Mouse (Mus musculus): ENCODE results near the gene Khdc3. TPM values are rescaled to one million over a fixed set of nuclear protein-coding genes. Genes with fewer than 3 reads are reported as not detected.

Gene Khdc3
- 2.2 and 2.3 TPM in 2 replicates for polyA plus RNA-seq (2012; rRNA removed)

DNA sequence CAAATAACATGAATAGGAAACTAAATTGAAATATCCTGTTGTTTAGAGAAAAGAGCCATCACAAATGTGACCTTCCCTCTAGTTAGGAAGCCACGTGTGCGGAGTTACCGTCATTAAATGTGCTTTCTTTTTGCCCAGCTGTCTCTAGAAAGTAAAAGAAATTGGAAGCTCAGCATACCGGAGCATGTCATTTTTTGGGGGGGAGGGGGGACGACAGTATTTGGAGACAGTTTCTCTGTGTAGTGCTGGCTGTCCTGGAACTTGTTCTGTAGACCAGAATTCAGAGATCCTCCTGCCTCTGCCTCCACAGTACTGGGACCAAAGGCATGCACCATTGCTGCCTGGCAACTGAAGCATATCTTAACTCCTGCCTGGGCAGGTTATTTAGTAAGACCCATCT, at the start of gene Khdc3:
TSS of gene Khdc3 (plus strand) at position 301 of the 400 bp plus-strand sequence.
- Histone ChIP-seq H3K36me3 (ENCODE audit: control insufficient read depth, insufficient read depth, low read length) (no peaks in the 10 kb centered on the region), H3K4me1 (replicated peaks; ENCODE audit: control insufficient read depth, insufficient read depth, low read length) (peaks cover 11% of the 10 kb centered on the region), H3K27me3 (ENCODE audit: control insufficient read depth, insufficient read depth, low read length) (no peaks in the 10 kb centered on the region; the same call in 1 of the 2 replicates), H3K4me3 (ENCODE audit: control insufficient read depth, insufficient read depth, low read length) (no peak within 1 kb of the TSS), H3K27ac (ENCODE audit: control insufficient read depth, insufficient read depth, low read length) (no peak within 1 kb of the TSS)
- DNase-seq, result no peak
- TF ChIP-seq POLR2A (IDR thresholded peaks at IDR 0.05; ENCODE audit: control insufficient read depth, extremely low read depth, insufficient read depth, low read length, poor library complexity), result no peak
- no peak for TF ChIP-seq CTCF (IDR thresholded peaks at IDR 0.05; ENCODE audit: borderline replicate concordance, control insufficient read depth, extremely low read depth, insufficient read depth, low read length, poor library complexity)
- 95% methylated on average over 5 of the region's 5 CpGs for WGBS

DNA sequence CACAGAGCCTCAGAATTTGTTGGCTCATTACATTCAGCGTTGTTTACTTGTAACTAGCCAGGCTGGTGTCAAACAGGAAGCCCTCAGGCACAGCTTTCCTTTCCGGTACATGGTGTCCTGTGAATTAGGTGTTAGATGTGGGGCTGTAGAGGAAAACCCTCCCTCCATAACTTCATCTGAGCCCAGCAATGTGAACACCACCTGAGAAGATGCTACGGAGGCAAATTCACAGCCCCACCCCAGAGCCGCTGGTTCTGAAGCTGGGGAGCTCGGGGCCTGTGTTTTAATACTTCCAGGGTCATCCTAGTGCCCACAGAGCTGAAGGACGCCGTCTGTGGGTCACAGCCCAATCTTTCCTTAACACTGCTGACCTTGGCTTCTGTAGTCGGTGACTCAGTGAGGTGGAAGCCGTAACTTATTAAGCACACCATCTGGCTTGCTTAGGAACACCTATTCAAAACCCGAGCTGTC, 46.2 kb upstream of the Khdc3 start:
- Histone ChIP-seq H3K36me3 (ENCODE audit: control insufficient read depth, insufficient read depth, low read length) (no peaks in the 10 kb centered on the region), H3K27ac (ENCODE audit: control insufficient read depth, insufficient read depth, low read length) (peak overlapping the region; percentile 53; the same call in 1 of the 2 replicates), H3K4me1 (replicated peaks; ENCODE audit: control insufficient read depth, insufficient read depth, low read length) (peaks cover 16% of the 10 kb centered on the region), H3K4me3 (ENCODE audit: control insufficient read depth, insufficient read depth, low read length) (no peak overlapping the region), H3K27me3 (ENCODE audit: control insufficient read depth, insufficient read depth, low read length) (no peaks in the 10 kb centered on the region)
- DNase-seq, result no peak
- no peak for TF ChIP-seq CTCF (IDR thresholded peaks at IDR 0.05; ENCODE audit: borderline replicate concordance, control insufficient read depth, extremely low read depth, insufficient read depth, low read length, poor library complexity)
- no peak for TF ChIP-seq POLR2A (IDR thresholded peaks at IDR 0.05; ENCODE audit: control insufficient read depth, extremely low read depth, insufficient read depth, low read length, poor library complexity)
- 59% methylated on average over 10 of the region's 10 CpGs for WGBS

DNA sequence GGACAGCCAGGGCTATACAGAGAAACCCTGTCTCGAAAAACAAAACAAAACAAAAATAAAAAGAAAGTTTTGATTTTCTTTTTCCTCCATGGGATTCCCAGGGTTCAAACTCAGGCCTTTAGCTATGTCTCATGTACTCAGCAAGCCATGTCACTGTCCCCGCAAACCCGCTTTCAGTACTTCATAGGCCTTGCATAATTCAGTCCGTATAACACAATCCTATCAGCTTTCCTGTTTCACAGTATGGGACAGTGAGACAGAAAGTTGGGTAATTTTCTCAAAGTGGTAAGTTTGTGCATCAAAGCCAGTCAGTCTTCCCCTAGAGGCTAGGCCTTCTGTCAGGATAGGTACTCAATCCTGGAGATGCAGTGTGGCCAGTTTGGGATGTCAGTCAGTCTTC, 42.4 kb upstream of the Khdc3 start:
- DNase-seq, result no peak
- Histone ChIP-seq H3K4me3 (ENCODE audit: control insufficient read depth, insufficient read depth, low read length) (no peak overlapping the region), H3K27me3 (ENCODE audit: control insufficient read depth, insufficient read depth, low read length) (no peaks in the 10 kb centered on the region), H3K27ac (ENCODE audit: control insufficient read depth, insufficient read depth, low read length) (no peak overlapping the region), H3K36me3 (ENCODE audit: control insufficient read depth, insufficient read depth, low read length) (no peaks in the 10 kb centered on the region), H3K4me1 (replicated peaks; ENCODE audit: control insufficient read depth, insufficient read depth, low read length) (peaks cover 16% of the 10 kb centered on the region)
- TF ChIP-seq POLR2A (IDR thresholded peaks at IDR 0.05; ENCODE audit: control insufficient read depth, extremely low read depth, insufficient read depth, low read length, poor library complexity), result no peak
- TF ChIP-seq CTCF (IDR thresholded peaks at IDR 0.05; ENCODE audit: borderline replicate concordance, control insufficient read depth, extremely low read depth, insufficient read depth, low read length, poor library complexity), result no peak
- WGBS, result 98% methylated on average over 4 of the region's 4 CpGs

DNA sequence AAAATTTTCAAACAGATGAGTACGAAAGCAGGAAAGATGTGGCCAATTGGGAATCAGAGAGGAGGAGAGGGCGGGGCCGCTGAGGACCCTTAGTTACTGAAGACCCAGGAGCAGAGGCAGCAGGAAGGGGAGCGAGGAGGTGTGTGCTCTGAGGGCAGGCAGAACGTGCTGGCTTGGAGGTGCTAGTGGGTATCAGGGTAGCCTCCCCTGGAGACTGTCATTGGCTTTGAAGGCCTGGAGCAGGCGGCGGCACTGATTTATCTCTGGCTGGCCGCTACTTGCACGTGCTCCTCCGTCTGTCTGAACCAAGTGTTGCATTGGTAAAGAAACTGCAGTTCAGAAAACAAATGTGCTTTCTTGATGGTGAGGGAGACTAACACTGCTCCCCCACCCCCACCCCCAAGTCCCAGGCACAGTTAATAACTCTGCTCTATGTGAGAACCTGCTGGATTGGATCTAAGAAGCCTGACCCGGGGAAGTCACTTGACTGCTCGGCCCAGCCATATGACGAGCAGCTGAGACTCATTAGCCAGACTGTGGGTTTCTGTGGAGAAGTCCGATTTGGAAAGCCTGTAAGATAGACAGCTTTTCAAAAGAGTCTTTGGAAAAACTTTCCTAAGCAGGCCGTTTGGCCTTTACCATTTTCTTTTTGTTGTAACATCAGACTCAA, 37.9 kb upstream of the Khdc3 start:
- Histone ChIP-seq H3K36me3 (ENCODE audit: control insufficient read depth, insufficient read depth, low read length) (no peaks in the 10 kb centered on the region), H3K4me1 (replicated peaks; ENCODE audit: control insufficient read depth, insufficient read depth, low read length) (peaks cover 6% of the 10 kb centered on the region), H3K4me3 (ENCODE audit: control insufficient read depth, insufficient read depth, low read length) (no peak overlapping the region), H3K27me3 (ENCODE audit: control insufficient read depth, insufficient read depth, low read length) (no peaks in the 10 kb centered on the region), H3K27ac (ENCODE audit: control insufficient read depth, insufficient read depth, low read length) (no peak overlapping the region)
- TF ChIP-seq POLR2A (IDR thresholded peaks at IDR 0.05; ENCODE audit: control insufficient read depth, extremely low read depth, insufficient read depth, low read length, poor library complexity) (no peak), CTCF (IDR thresholded peaks at IDR 0.05; ENCODE audit: borderline replicate concordance, control insufficient read depth, extremely low read depth, insufficient read depth, low read length, poor library complexity) (no peak)
- WGBS, result 93% methylated on average over 15 of the region's 15 CpGs
- no peak for DNase-seq

DNA sequence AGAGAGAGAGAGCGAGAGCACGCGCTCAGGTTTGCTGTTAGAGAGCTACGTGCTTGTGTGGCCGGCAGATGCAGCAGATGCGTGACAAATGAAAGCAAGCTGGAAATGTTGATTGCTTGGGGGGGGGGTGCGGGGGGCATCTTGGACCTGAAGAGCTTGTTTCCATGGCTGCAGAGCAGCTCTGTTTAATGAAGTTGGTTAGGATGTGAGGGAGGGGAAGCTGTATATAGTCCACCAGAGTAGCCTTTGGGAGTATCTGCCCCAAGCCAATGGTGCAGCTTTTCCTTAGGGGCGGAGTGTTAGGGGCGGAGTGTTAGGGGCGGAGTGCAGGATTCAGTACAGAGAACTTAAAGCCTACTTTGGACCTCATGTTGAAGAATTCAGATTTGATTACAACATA, 34.5 kb upstream of the Khdc3 start:
- H3K4me1 ChIP-seq (replicated peaks; ENCODE audit: control insufficient read depth, insufficient read depth, low read length), result peaks cover 13% of the 10 kb centered on the region
- H3K27ac ChIP-seq (ENCODE audit: control insufficient read depth, insufficient read depth, low read length), result no peak overlapping the region
- no peaks in the 10 kb centered on the region for H3K36me3 ChIP-seq (ENCODE audit: control insufficient read depth, insufficient read depth, low read length)
- H3K4me3 ChIP-seq (ENCODE audit: control insufficient read depth, insufficient read depth, low read length), result no peak overlapping the region
- no peak for DNase-seq
- WGBS, result 91% methylated on average over 10 of the region's 10 CpGs
- TF ChIP-seq CTCF (IDR thresholded peaks at IDR 0.05; ENCODE audit: borderline replicate concordance, control insufficient read depth, extremely low read depth, insufficient read depth, low read length, poor library complexity), result no peak
- TF ChIP-seq POLR2A (IDR thresholded peaks at IDR 0.05; ENCODE audit: control insufficient read depth, extremely low read depth, insufficient read depth, low read length, poor library complexity), result no peak
- H3K27me3 ChIP-seq (ENCODE audit: control insufficient read depth, insufficient read depth, low read length), result no peaks in the 10 kb centered on the region

DNA sequence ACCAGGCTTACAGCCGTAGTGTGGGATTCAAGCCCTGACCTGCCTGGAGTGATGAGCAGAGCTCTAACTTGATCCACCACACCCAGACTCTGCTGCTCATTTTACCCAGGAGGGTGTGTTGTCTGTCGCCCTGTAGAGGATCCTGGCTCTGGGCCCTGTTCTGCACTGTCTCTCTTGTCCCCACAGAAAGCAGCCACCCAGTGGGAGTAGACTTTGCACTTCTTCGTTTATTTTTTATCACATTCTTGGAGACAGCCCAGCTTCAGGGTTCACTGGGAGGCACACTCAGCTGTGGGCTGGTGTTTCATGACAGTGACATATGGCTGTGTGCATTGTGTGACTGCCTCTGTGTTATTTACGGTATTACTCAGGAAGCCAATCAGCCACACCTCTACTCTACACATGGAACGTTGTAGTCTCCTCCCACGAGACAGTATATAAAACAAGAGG, 33.4 kb upstream of the Khdc3 start:
- H3K4me1 ChIP-seq (replicated peaks; ENCODE audit: control insufficient read depth, insufficient read depth, low read length), result peaks cover 23% of the 10 kb centered on the region
- 51% methylated on average over 6 of the region's 6 CpGs for WGBS
- no peaks in the 10 kb centered on the region for H3K27me3 ChIP-seq (ENCODE audit: control insufficient read depth, insufficient read depth, low read length)
- TF ChIP-seq CTCF (IDR thresholded peaks at IDR 0.05; ENCODE audit: borderline replicate concordance, control insufficient read depth, extremely low read depth, insufficient read depth, low read length, poor library complexity) (no peak), POLR2A (IDR thresholded peaks at IDR 0.05; ENCODE audit: control insufficient read depth, extremely low read depth, insufficient read depth, low read length, poor library complexity) (no peak)
- H3K4me3 ChIP-seq (ENCODE audit: control insufficient read depth, insufficient read depth, low read length), result no peak overlapping the region
- no peaks in the 10 kb centered on the region for H3K36me3 ChIP-seq (ENCODE audit: control insufficient read depth, insufficient read depth, low read length)
- H3K27ac ChIP-seq (ENCODE audit: control insufficient read depth, insufficient read depth, low read length), result 0 out of 2 replicates have a peak overlapping the region, but pooled peaks have one; percentile 40
- no peak for DNase-seq
